Mouse (Mus musculus) spleen, adult 2 months (tissue): ENCODE measurements around the gene Ap2b1. TPM values are rescaled to one million over a fixed set of nuclear protein-coding genes. Genes with fewer than 3 reads are reported as not detected.
A peak's percentile ranks its signal among the peaks of the same experiment; 100 is the strongest.
"Not testable (repeated sequence)": the region's sequence is repeated elsewhere in the genome, so short reads cannot be mapped to it uniquely, and the experiment has no call there.

Experiments
- DNase-seq, 2 experiments: peaks; one replicate each; pipeline versions ENCODE4 v3.0.0 to v3.0.0-alpha.2; 2012 to 2021; ENCODE audit warnings: low spot score in 2 of 2, low read depth in 1 of 2
- H3K27ac ChIP-seq: fragments of 200-500 bp; 2 replicates; pipeline ENCODE4 v1.5.1; 2012; ENCODE audit warnings: low read length, inconsistent platforms; ENCODE audit not compliant: insufficient read depth
- H3K27me3 ChIP-seq: fragments of 200-500 bp; 2 replicates; pipeline ENCODE4 v1.6.1; 2012; ENCODE audit warnings: mild to moderate bottlenecking, moderate library complexity, low read length, inconsistent platforms; ENCODE audit not compliant: control insufficient read depth, insufficient read depth
- H3K36me3 ChIP-seq: fragments of 200-500 bp; 2 replicates; pipeline ENCODE4 v1.6.1; 2012; ENCODE audit warnings: mild to moderate bottlenecking, low read length, inconsistent platforms; ENCODE audit not compliant: control insufficient read depth, insufficient read depth
- H3K4me1 ChIP-seq: fragments of 200-500 bp; 2 replicates; pipeline ENCODE4 v1.6.1; 2011; ENCODE audit warnings: inconsistent platforms; ENCODE audit not compliant: control insufficient read depth, insufficient read depth, insufficient read length
- H3K4me3 ChIP-seq: fragments of 200-500 bp; 2 replicates; pipeline ENCODE4 v1.5.1; 2011; ENCODE audit warnings: mild to moderate bottlenecking, inconsistent platforms; ENCODE audit not compliant: insufficient read depth, insufficient read length; ENCODE audit errors: extremely low read depth
- CTCF ChIP-seq: fragments of 200-500 bp; IDR thresholded peaks from 2 replicates; pipeline ENCODE4 v1.5.1; 2011; ENCODE audit warnings: mild to moderate bottlenecking, inconsistent platforms; ENCODE audit not compliant: insufficient read depth, insufficient read length, insufficient replicate concordance; ENCODE audit errors: extremely low read depth
- POLR2A ChIP-seq: fragments of 200-500 bp; IDR thresholded peaks from 2 replicates; pipeline ENCODE4 v1.6.1; 2011; ENCODE audit warnings: low read depth, low read length, inconsistent platforms
- WGBS: fragments of 180-500 bp; shearing (Covaris S2); methylation state at CpG from one replicate; pipeline ENCODE4 v1.1.7; 2018; 5-methylcytosine and 5-hydroxymethylcytosine counted together
- polyA plus RNA-seq: library from polyadenylated mRNA; depleted of rRNA; stranded (reverse); fragments of >200 nt; gene quantifications from 2 replicates; pipeline ENCODE4 v1.2.3, GENCODE M21; 2012

Gene Ap2b1
- polyA plus RNA-seq, 1 experiment = 26.1 TPM

- no peak for DNase-seq
- no peak for TF ChIP-seq CTCF
- no peak for TF ChIP-seq POLR2A
These were observed 13.6 kb downstream of the Ap2b1 start for GRCm38 (mm10) chr11:83312471-83312870.

GRCm38 (mm10) chr11:83319048-83319447 lies 20.2 kb downstream of the Ap2b1 start:
- WGBS = 88% methylated on average over 4 of the region's 4 CpGs
- no peak overlapping the region for H3K27ac ChIP-seq
- peaks cover 25% of the 10 kb centered on the region for H3K36me3 ChIP-seq

More at GRCm38 (mm10) chr11:83312471-83312870, 13.6 kb downstream of the Ap2b1 start:
- Histone ChIP-seq H3K4me1 (no peaks in the 10 kb centered on the region), H3K36me3 (peaks cover 14% of the 10 kb centered on the region), H3K27me3 (no peaks in the 10 kb centered on the region), H3K27ac (no peak overlapping the region), H3K4me3 (no peak overlapping the region)
- WGBS = 85% methylated on average over 5 of the region's 5 CpGs

GRCm38 (mm10) chr11:83326692-83327091 lies 27.9 kb downstream of the Ap2b1 start:
- H3K27me3 ChIP-seq, H3K4me1 ChIP-seq, H3K27ac ChIP-seq, H3K4me3 ChIP-seq, DNase-seq: not testable (repeated sequence)
- 92% methylated on average over 3 of the region's 3 CpGs for WGBS
- H3K36me3 ChIP-seq = peaks cover 35% of the 10 kb centered on the region

More at GRCm38 (mm10) chr11:83319048-83319447, 20.2 kb downstream of the Ap2b1 start:
- no peak overlapping the region for H3K4me3 ChIP-seq
- TF ChIP-seq POLR2A (no peak), CTCF (no peak)
- no peaks in the 10 kb centered on the region for H3K27me3 ChIP-seq
- H3K4me1 ChIP-seq = no peaks in the 10 kb centered on the region
- DNase-seq = no peak

- no peak overlapping the region for H3K4me3 ChIP-seq
- no peak overlapping the region for H3K27ac ChIP-seq
- WGBS = 65% methylated on average over 3 of the region's 3 CpGs
- H3K4me1 ChIP-seq = no peaks in the 10 kb centered on the region
- TF ChIP-seq CTCF (peak; percentile 32; the same call in 1 of the 2 replicates), POLR2A (no peak)
- H3K36me3 ChIP-seq = peaks cover 30% of the 10 kb centered on the region
- H3K27me3 ChIP-seq = no peaks in the 10 kb centered on the region
- peak; percentile 54 to 59 for DNase-seq
These were observed 28.6 kb downstream of the Ap2b1 start for GRCm38 (mm10) chr11:83327427-83327826.

- no peak overlapping the region for H3K27ac ChIP-seq
- peaks cover 38% of the 10 kb centered on the region for H3K36me3 ChIP-seq
- WGBS = 91% methylated on average over 7 of the region's 7 CpGs
- no peaks in the 10 kb centered on the region for H3K27me3 ChIP-seq
- DNase-seq = no peak
- TF ChIP-seq CTCF = no peak
- TF ChIP-seq POLR2A = no peak
- H3K4me1 ChIP-seq = no peaks in the 10 kb centered on the region
- H3K4me3 ChIP-seq = no peak overlapping the region
These were observed 37.0 kb downstream of the Ap2b1 start for GRCm38 (mm10) chr11:83335826-83336225.

GRCm38 (mm10) chr11:83339705-83340104 lies 40.9 kb downstream of the Ap2b1 start:
- no peak for TF ChIP-seq CTCF
- TF ChIP-seq POLR2A = no peak
- Histone ChIP-seq H3K4me1 (no peaks in the 10 kb centered on the region), H3K27me3 (no peaks in the 10 kb centered on the region), H3K4me3 (no peak overlapping the region), H3K27ac (no peak overlapping the region), H3K36me3 (peaks cover 53% of the 10 kb centered on the region)
- WGBS = 93% methylated on average over 2 of the region's 2 CpGs
- no peak for DNase-seq

- 92% methylated on average over 3 of the region's 3 CpGs for WGBS
- no peaks in the 10 kb centered on the region for H3K27me3 ChIP-seq
- H3K27ac ChIP-seq = no peak overlapping the region
- TF ChIP-seq CTCF (no peak), POLR2A (no peak)
- H3K36me3 ChIP-seq = peaks cover 44% of the 10 kb centered on the region
- no peak for DNase-seq
- H3K4me1 ChIP-seq = no peaks in the 10 kb centered on the region
- H3K4me3 ChIP-seq = no peak overlapping the region
These were observed 43.0 kb downstream of the Ap2b1 start for GRCm38 (mm10) chr11:83341716-83342245.
